Mouse (Mus musculus) liver, adult (tissue): ENCODE measurements around the gene Btbd2.

ENCODE experiments used
- GATA4 ChIP-seq: IDR thresholded peaks from 2 replicates; pipeline ENCODE4 v1.6.1; 2014; ENCODE audit warnings: mild to moderate bottlenecking, low read length; ENCODE audit not compliant: insufficient replicate concordance

Btbd2 gene

DNA sequence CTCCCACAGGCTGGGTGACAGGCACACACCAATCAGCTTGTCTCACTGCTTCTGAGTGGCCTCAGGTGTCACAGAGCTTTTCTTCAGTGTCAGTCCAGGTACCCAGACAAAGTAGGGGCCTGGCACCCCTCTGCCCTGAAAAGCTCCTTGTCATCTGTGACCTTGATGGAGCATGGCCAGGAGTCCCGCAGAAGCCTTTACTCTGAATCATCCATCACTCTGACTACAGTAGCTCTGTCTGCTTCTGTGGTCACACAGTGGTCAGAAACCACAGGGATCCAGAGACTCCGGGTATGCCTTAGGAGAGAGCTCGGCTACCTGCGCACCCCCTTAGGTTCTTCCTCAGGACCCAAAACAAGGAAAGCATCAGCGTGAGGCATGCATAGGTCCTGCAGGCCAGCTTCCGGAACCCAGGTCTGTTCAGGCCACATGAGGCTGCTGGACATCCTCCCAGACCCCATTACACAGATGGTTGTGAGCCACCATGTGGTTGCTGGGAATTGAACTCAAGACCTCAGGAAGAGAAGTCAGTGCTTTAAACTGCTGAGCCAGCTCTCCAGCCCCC lies 3.6 kb downstream of the Btbd2 start:
- TF ChIP-seq GATA4, result no peak

DNA sequence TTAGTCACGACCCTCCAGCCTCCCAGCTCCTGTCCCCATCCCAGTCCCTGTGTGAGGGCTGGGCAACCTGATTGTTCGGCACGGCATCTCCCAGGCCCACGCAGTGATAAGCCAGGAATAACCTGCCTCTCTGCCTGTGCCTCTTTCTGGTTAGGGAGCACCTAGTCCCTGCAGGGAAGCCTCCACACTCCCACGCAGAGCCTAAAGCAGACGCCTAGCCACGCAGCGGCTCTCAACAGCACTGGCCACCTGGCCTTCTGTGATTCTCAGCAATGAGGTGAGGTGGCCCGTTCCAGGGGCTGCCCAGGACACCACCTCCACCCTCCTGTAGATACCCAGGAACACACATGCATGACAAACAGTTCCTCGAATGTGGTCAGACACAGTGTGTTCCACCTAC lies 6.5 kb downstream of the Btbd2 start:
- TF ChIP-seq GATA4, result no peak

DNA sequence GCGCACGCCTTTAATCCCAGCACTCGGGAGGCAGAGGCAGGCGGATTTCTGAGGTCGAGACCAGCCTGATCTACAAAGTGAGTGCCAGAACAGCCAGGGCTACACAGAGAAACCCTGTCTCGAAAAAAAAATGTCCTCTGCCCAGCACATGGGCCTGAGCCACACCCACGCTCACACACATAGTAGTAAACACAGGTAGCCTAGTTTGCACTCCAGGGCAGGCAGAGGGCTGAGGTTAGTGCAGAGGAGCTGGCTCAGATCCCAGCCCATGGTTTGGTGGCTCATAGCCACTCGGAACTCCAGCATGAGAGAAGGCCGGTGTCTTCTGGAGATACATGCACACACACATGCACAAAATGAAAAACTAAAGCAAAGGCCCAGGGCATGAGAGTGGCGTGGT lies 9.9 kb downstream of the Btbd2 start:
- TF ChIP-seq GATA4, result no peak

DNA sequence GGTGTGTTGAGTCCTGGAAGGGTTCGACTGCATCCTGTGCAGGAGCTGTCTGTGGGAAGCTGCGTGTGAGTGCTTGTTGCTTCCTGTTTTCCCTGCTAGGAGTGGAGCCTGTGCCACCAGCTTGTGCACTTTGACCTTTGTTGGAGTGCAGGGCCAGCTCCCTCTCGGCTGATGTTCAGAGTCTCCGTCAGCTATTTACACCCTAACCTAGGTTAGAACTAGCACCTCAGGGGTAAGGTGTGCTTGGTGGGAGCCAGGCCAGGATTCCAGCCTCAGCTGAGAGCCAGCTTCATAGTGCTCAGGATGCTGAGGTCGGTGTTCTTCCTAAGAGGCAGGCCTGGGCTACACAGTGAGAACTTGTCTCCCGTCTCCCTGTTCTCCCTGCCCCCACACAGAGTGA lies 21.5 kb downstream of the Btbd2 start:
- no peak for TF ChIP-seq GATA4

DNA sequence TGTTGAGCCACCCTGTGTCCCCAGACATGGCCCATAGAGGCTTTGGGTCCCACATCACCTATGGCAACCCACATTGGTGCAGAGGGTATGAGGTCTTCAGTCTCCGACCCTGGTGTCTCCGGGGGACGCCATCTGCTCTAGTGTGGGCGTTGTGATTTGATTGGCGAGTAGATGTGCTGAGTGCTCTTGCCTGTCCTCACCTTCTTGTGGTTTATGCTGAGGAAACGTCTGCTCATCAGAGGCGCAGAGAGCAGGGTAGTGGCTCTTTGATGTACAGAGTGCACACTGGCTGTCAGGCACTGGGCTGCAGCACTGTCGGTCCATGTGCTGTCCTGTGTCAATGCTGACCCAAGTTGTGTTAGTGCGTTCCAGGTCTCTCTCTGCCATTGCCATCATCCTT lies 27.9 kb downstream of the Btbd2 start:
- TF ChIP-seq GATA4, result no peak

DNA sequence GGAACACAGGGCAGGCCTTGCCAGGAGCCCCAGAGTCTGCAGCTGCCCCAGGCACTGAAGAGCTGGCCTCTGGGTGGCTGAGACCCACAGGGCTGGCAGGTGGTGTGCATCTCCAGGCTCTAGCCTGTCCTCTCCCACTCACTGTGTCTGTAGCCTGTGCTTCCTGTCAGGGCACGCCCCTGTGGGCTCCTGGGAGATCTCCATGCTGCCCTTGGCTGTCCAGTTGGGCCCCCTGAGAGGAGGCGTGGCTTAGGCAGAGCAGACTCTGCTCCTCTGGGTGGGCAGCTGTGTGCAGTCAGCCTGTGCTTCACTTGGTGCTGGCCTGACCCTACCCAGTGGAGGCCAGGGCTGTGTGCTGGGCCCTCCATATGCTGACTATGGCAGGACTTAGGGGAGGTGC lies 29.2 kb downstream of the Btbd2 start:
- TF ChIP-seq GATA4, result no peak

DNA sequence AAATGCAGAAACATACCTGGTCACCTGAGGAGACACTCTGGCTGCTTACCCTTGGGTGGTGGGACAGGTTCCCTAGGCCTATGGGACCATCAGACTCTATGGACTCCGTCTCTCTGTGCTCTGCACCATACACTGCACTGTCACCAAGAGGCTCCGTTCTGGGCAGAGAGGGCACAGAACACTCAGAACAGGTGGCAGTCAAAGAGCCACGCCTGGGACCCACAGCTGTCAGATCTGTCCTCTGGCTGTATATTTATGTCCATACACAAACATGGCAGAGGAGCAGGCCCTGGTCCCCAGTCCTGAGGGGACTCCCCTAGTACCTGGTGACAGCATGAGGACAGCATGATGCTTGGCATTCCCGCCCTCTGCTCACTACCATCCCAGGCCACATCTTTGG lies 31.1 kb downstream of the Btbd2 start:
- no peak for TF ChIP-seq GATA4

DNA sequence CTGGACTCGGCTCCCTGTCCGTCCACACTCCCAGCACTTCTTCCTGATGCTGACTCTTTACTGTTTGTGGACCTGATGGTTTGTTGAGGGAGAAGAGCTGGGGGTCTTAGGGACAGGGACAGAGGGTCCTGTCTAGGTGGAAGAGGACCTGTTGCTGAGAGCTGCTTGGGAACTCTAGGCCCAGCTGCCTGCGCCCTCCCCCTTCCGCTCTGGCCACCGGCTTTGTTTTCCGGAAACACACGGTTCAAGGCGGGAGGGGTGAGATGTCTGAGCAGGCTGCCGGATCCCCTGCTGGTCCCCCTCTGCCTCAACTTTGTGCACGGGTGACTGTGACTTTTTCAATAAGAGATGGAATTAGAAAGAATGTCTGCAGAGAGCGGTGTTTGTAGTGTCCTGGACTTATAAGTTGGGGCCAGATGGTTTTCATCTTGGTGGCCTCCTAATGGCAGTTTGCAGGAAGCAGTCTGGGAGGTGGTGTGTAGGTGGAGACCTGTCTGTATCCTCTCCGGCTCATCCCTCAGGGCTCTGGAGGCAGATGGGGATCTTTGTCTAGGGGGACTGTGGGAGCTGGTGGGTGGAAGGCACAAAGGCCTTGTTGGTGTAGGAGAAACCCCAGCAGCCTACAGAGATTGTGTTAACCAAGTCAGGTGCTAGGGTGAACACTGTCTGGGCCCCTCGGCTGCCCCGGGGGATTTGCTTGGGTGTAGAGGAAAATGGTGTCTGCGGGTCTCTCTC lies 33.2 kb downstream of the Btbd2 start:
- no peak for TF ChIP-seq GATA4

DNA sequence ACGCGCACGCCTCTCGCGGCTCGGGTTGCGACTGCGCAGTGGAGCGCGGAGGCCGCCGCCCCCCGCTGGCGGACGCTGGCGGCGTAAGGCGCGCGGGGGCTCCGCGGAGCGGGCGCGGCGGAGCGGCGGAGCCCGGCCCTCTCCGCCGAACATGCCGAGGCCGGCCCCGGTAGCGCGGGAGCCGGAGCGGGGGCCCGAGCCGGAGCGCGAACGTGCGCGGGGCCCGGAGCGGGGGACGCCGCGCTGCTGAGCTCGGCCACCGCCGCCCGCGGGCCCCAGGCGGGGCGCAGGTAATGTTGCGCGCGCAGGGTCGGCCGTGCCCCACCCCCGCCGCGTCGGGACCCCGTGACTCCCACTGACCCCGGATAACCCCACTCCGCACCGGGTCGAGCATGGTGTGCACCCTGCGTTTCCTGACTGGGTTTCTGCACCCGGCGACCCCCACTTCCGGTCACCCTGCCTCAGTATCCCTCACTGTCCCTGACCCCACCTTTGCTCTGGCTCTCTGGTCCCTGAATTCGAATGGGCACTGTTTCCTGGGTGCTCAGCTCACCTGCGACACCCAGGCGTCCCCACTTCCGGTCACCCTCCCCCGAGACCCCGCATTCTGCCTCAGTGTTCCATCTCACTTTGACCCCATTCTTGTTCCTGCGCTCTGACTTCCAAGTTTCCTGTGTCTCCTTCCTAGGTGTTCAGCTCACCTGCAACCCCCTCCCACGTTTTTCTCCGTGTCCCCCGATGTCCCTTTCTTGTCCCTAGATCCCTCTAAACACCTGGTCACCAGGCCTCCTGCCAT lies 34.0 kb downstream of the Btbd2 start, which contains the start of gene Csnk1g2:
Gene Csnk1g2 (plus strand): TSS at position 178 of the 796 bp plus-strand sequence.
- no peak for TF ChIP-seq GATA4

DNA sequence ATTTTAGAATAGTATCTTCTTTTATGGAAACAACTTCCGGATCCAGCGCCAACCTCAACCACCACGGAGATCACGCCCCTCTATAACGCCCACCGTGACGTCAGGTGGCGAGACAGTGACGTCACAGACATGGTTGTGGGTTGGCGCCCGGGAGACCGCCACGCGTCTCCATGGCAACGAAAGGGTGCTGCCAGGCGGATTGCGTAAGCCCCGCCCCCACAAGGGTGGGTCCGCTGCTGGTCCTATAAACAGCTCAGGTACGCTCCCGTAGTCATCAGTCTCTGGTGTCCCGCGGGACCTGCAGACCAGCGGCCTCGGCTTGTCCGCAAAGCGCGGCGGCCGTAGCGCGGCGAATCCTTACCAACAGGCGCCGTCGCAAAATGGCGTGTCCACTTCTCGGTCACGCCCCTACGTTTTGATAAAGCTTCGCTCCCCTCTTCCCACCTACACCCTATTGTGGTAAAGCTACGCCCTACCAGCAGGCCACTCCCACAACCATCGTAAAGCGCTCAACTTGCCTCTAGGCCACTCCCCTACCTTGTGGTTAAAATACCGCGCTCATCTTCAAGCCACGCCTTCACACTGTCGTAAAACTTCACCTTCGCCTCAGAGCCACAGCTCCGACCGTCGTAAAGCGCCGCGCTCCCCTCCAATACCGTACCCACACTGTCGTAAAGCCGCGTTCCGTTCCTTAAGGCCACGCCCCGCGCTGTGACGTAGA lies 34.8 kb downstream of the Btbd2 start:
- TF ChIP-seq GATA4, result peak; percentile 44; the same call in 1 of the 2 replicates

DNA sequence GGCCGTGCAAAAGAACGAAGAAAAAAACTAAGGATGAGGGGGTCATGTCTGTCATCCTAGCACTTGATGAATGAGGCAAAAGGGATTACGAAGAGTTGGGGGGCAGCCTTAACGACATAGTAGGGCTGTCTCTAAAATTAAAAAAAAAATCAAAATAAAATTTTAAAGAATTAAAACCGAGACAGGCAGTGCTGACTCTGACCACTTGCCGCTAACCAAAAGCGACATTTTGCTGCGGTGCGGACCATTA lies 35.3 kb downstream of the Btbd2 start:
- no peak for TF ChIP-seq GATA4

DNA sequence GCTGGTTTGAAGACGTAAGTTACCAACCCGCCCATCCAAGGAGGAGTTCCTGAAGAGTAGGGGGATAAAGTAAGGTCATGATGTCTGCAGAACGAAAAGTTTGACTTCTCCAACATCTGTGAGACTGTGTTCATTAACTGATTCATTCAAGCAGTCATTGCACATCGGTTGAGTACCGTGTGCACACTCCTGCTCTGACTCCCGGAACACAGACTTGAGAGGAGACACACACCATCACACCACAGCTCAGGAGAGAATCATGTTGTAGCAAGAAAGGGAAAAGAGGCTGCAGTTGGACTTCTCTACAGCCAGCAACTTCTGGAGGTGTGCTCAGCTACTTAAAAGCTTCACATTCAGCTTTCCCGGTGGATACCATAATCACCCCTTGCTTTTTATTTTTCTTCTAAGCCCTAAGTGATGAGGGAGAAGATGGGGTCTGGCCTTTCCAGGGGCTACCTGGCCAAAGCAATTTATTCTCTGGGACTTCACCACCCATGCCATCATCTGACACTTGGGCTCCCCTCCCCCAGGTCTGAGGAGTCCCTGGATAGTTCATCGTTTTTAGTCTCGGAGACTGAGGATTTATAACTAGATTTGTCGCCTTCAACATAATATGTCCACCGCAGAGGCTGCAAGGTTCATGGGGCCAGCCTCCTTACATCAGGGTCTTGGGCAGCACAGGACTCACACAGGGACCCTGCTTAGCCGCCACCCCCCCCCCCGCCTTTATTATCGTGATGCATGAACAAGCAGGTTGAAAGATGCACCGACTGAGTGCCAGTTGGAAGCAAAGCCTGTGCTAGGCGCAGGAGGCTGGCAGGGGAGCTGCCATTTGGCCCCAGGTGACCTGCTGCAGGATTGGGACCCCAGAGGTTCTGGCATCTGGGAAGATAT lies 35.8 kb downstream of the Btbd2 start:
- no peak for TF ChIP-seq GATA4

DNA sequence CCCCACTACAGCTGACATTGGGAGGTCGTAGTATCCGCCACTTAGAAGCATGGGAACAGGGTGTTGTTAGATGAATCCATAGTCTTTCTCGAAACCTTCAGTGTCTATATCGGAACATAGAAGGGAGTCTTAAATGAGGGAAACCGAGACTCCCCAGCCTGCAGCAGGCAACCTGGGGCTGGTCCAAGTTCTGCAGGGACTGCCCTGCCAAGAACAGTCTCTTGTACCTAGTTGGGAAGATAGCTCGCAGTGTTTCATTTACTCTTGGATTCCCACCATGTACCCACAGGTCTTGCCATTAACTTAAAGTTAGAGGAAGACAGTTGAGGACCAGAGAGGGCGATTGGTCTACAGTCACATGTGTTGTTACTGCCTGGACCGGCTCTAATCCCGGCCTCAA lies 36.5 kb downstream of the Btbd2 start:
- TF ChIP-seq GATA4, result no peak

DNA sequence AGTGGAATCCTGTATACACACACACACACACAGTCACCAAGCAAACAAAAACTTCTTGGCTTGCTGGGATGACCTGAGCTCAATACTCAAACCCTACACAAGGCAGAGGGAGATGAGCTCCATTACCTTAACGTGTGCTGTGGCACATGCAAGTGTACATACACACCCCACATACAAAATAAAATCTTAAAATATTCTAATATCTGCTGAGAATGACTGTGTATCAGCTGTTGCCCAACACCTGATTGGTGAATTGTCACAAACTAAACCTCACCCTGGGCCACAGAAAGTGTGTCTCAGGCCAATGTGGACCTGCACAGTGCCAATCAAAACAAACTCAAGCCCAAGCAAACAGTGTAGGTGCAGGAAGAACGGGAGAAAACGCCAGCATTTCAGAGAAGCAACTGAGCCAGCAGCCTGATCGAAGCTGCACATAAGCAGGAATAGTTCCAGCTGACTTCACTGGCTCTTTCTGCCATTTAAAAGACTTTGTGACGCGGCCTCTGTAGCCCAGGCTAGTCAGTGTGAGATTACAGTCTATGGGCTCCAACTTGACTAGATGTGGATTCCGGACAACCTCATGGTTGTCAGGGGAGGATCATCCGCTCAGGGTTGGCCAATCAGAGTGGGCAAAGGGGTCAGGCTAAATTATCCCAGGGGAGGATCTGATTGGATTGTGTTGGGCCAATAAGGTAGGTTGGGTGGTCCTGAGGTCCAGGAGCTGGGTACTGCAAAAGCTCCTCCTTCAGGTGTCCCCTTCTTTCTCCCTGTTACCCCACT lies 37.2 kb downstream of the Btbd2 start:
- TF ChIP-seq GATA4, result no peak
